Mouse (Mus musculus) hindbrain, embryonic 15.5 days (tissue): ENCODE measurements around the gene Vgll4. TPM values are rescaled to one million over a fixed set of nuclear protein-coding genes. Genes with fewer than 3 reads are reported as not detected.

Experiments
- ATAC-seq: fragments of 200-750 bp; cut with Nextera tagmentation; 2 replicates; pipeline ENCODE4 v1.8.0; 2017; ENCODE audit warnings: low read depth, moderate number of reproducible peaks, moderate TSS enrichment; ENCODE audit not compliant: low FRiP score
- H3K27ac ChIP-seq: fragments of 300-500 bp; sonication (generic); replicated peaks from 2 replicates; pipeline ENCODE4 v1.5.1; 2015; ENCODE audit warnings: mild to moderate bottlenecking, inconsistent platforms
- H3K27me3 ChIP-seq: fragments of 300-500 bp; sonication (generic); 2 replicates; pipeline ENCODE4 v1.6.1; 2015; ENCODE audit warnings: control low read depth, inconsistent platforms
- H3K36me3 ChIP-seq: fragments of 300-500 bp; sonication (generic); 2 replicates; pipeline ENCODE4 v1.6.1; 2015; ENCODE audit warnings: control low read depth, inconsistent platforms
- H3K4me1 ChIP-seq: fragments of 300-500 bp; sonication (generic); replicated peaks from 2 replicates; pipeline ENCODE4 v1.6.1; 2015; ENCODE audit warnings: control low read depth, inconsistent platforms
- H3K4me2 ChIP-seq: fragments of 300-500 bp; sonication (generic); 2 replicates; pipeline ENCODE4 v1.6.1; 2015; ENCODE audit warnings: moderate library complexity, mild to moderate bottlenecking, inconsistent platforms
- H3K4me3 ChIP-seq: fragments of 300-500 bp; sonication (generic); 2 replicates; pipeline ENCODE4 v1.5.1; 2015; ENCODE audit warnings: mild to moderate bottlenecking, inconsistent platforms
- H3K9ac ChIP-seq: fragments of 300-500 bp; sonication (generic); 2 replicates; pipeline ENCODE4 v1.6.1; 2015; ENCODE audit warnings: inconsistent platforms
- H3K9me3 ChIP-seq: fragments of 300-500 bp; sonication (generic); 2 replicates; pipeline ENCODE4 v1.6.1; 2016; ENCODE audit warnings: control low read depth, inconsistent platforms
- WGBS: fragments of 180-500 bp; shearing (Covaris S2); methylation state at CpG from one replicate; pipeline ENCODE4 v1.1.7; 2015; 5-methylcytosine and 5-hydroxymethylcytosine counted together
- polyA plus RNA-seq: library from polyadenylated mRNA; unstranded; fragments of >200 nt; fragmentation: Nextera tagmentation; extraction: Ambion mirVana; gene quantifications from 2 replicates; pipeline ENCODE4 v1.2.1, GENCODE M21; 2015

Vgll4 gene
- polyA plus RNA-seq, 1 experiment from 2014 or later: 51.8 TPM

DNA sequence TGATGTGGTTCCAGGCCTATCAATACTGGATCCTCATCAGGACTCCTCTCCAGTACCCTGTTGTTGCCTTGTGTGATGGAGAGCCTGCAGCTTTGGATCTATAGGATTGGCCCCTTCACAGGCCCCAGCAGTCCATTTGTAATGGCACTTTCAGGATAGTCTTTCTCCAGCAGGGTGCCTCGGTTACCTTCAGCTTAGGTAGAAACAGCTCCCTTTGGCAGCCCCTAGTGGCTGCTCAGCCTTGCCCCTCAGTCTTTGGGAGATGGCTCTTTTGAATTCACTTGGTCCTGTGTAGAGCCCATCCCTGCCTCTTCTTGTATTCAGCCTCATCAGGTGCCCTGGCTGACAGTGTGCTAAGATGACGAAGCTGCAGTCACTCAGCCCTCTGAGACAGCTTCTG lies 142.9 kb downstream of the Vgll4 start:
- ATAC-seq: no peak
- Histone ChIP-seq H3K4me3 (no peak overlapping the region), H3K4me2 (no peak overlapping the region), H3K36me3 (no peaks in the 10 kb centered on the region), H3K27me3 (no peaks in the 10 kb centered on the region), H3K9me3 (no peaks in the 10 kb centered on the region), H3K9ac (no peak overlapping the region), H3K27ac (no peak overlapping the region), H3K4me1 (no peaks in the 10 kb centered on the region)
- 76% methylated on average over 2 of the region's 2 CpGs for WGBS

DNA sequence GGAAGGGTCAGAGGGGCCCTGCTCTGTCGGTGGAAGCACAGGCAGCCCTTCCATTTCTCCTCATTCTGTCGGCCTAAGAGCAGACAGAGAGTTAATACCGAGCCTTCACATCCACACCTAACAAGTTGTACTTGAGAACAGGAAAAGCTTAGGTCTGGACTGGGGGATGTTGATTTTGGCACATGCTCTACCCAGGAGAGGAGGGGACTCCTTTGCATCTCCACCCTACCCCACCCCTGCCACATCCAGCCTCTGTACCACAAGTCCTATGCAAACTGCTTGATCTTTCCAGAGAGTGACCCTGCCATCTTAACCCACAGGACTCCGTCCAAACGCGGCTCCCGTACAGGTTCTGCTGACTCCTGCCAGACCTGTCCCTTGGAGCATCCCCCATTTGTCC lies 148.1 kb downstream of the Vgll4 start:
- Histone ChIP-seq H3K4me2 (no peak overlapping the region), H3K9ac (no peak overlapping the region), H3K27me3 (no peaks in the 10 kb centered on the region), H3K27ac (no peak overlapping the region), H3K4me1 (peaks cover 10% of the 10 kb centered on the region), H3K9me3 (no peaks in the 10 kb centered on the region), H3K4me3 (no peak overlapping the region), H3K36me3 (no peaks in the 10 kb centered on the region)
- no peak for ATAC-seq
- 87% methylated on average over 7 of the region's 7 CpGs for WGBS

DNA sequence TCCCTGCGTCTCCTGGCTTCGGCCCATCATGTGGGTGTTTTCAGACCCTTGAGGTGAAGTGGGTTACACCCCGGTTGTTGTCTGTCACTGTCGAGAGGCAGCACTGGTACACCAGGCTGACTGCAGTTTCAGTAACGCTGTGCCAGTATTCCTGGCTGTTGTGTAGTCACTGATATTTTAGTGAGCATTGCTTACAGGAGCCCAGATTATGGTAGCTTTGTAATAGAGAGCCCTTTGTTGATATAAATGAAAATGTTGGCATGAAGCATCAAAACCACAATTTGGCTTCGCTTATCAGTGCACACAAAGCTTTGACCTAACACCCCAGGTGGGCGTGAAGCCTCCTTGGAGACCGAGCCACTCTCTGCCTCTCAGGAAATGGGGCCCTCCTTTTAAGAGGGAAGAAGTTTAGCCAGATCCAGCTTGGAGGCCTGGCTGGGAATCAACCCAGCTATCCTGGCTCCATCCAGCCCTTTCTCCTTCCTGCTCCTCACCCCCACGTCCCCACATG lies 149.8 kb downstream of the Vgll4 start:
- H3K9ac ChIP-seq: no peak overlapping the region
- no peak overlapping the region for H3K4me2 ChIP-seq
- H3K4me1 ChIP-seq: peaks cover 10% of the 10 kb centered on the region
- no peak overlapping the region for H3K4me3 ChIP-seq
- no peaks in the 10 kb centered on the region for H3K36me3 ChIP-seq
- H3K27me3 ChIP-seq: no peaks in the 10 kb centered on the region
- no peaks in the 10 kb centered on the region for H3K9me3 ChIP-seq
- WGBS: 52% methylated on average over 9 of the region's 9 CpGs
- no peak for ATAC-seq
- H3K27ac ChIP-seq: no peak overlapping the region

DNA sequence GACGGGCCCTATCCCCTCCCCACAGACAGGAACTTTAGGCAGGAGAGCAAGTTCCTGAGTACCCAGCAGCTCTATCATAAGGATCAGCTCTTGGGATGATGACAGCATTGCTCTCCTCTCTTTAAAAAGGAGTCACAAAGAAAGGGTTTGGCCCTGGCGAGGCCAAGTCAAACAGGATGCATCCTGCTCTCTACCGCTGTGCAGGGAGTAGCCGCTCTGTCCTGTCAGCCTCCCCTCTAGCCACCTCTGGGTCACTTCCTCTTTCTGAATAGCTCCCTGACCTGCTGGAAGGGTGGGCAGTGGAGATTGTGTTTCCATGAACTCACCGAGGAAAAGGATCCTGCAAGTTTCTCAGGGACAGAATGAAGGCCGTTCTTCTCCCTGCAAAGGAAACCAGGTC lies 151.3 kb downstream of the Vgll4 start:
- H3K9ac ChIP-seq: no peak overlapping the region
- H3K4me3 ChIP-seq: no peak overlapping the region
- no peaks in the 10 kb centered on the region for H3K27me3 ChIP-seq
- no peaks in the 10 kb centered on the region for H3K36me3 ChIP-seq
- no peak overlapping the region for H3K27ac ChIP-seq
- 63% methylated on average over 6 of the region's 6 CpGs for WGBS
- H3K4me2 ChIP-seq: no peak overlapping the region
- peaks cover 13% of the 10 kb centered on the region for H3K4me1 ChIP-seq
- H3K9me3 ChIP-seq: no peaks in the 10 kb centered on the region
- no peak for ATAC-seq

DNA sequence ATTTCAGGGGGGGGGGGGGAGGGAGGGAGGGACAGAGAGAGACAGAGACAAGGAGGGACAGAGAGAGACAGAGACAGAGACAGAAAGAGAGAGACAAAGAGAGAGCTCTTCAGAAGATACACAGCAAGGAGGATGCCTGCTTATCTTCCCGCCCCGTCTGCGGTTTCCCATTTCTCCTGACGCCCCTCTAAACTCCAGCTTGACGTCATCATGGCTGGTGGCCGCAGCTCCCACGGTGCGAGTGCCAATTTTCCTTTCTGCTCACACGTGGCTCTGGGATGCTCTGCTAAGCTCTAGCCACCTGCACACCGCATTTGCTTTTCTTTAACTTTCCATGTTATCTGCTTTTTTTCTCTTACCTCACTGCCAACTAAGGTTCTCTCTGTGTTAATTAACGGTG lies 151.8 kb downstream of the Vgll4 start:
- WGBS: 65% methylated on average over 11 of the region's 11 CpGs
- H3K27ac ChIP-seq: no peak overlapping the region

DNA sequence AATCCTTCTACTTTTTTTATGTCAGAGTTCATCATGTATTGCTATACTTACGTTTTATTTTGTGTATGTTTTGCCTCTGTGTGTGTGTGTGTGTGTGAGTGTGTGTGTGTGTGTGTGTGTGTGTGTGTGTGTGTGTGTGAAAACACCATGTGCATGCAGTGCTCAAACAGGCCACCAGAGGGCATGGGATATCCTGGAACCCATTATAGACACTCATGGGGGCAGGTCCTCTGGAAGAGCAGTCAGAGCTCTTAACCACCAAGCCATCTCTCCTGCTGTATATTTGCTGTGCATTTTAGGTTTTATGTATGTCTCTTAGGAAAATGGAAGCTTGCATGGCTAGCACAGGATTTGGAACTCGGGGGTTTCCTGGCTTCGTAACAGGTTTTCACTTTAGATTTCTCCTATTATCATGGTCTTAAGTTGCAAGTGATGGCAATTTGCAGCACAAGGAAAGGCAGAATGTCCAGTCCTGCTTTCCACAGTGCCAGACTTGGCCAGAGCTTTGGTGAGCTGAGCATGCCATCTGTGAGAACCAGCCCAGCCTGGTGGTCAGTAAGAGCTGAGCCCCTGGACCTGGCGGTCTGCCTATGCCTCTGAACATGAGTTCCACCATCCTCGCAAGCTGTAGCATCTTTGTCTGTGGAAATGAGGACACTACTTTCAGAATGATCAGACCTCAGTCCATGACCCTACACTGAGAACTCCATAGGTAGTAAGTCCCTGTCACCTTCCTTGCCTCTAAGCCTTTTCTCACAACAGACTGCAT lies 154.7 kb downstream of the Vgll4 start:
- no peaks in the 10 kb centered on the region for H3K9me3 ChIP-seq
- no peaks in the 10 kb centered on the region for H3K27me3 ChIP-seq
- 98% methylated on average over 5 of the region's 5 CpGs for WGBS
- no peaks in the 10 kb centered on the region for H3K36me3 ChIP-seq
- no peak overlapping the region for H3K27ac ChIP-seq
- H3K4me1 ChIP-seq: peaks cover 8% of the 10 kb centered on the region
- no peak overlapping the region for H3K4me3 ChIP-seq
- no peak overlapping the region for H3K4me2 ChIP-seq
- ATAC-seq: no peak
- no peak overlapping the region for H3K9ac ChIP-seq

More for the DNA sequence above, 151.8 kb downstream of the Vgll4 start:
- H3K4me2 ChIP-seq: no peak overlapping the region
- no peaks in the 10 kb centered on the region for H3K9me3 ChIP-seq
- no peaks in the 10 kb centered on the region for H3K27me3 ChIP-seq
- H3K36me3 ChIP-seq: no peaks in the 10 kb centered on the region
- H3K4me3 ChIP-seq: no peak overlapping the region
- no peak overlapping the region for H3K9ac ChIP-seq
- no peak for ATAC-seq
- H3K4me1 ChIP-seq: peaks cover 13% of the 10 kb centered on the region

DNA sequence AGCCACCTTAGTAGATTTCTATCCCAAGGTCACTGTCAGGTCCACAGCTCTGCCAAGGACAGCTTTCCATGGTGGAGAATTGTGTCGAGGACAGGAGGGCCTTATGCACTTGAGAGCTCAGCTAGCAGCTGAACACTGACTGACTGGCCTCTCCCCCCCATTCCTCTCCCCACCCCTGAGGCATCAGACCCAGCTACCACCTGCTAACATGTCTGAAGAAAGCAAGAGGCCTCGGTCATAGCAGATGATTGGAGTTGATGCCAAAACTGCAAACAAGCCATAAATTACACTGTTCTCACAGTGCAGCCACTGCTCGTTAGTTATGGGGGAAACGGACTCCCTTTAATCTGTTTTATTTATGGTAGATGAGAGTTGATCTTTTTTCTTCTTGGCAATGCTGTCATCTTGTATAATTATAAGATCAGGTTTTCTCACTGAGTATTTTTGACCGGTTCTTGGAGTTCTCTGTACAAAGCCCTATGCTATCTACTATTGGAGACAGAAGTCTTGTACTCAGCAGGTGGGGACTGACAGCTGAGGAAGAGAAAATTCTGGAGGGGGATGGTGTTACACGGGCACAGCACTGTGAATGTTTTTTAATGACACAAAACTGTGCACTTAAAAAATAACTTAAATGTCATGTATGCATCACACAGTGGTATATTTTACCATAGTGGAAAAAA lies 155.5 kb downstream of the Vgll4 start:
- no peaks in the 10 kb centered on the region for H3K36me3 ChIP-seq
- ATAC-seq: peak; percentile 54; the same call in 1 of the 2 replicates
- no peaks in the 10 kb centered on the region for H3K27me3 ChIP-seq
- no peak overlapping the region for H3K9ac ChIP-seq
- 0 out of 2 replicates have a peak, but pooled peaks cover 7% of the 10 kb centered on the region for H3K4me1 ChIP-seq
- H3K4me2 ChIP-seq: no peak overlapping the region
- 62% methylated on average over 6 of the region's 6 CpGs for WGBS
- no peak overlapping the region; the same call in 1 of the 2 replicates for H3K27ac ChIP-seq
- no peaks in the 10 kb centered on the region for H3K9me3 ChIP-seq
- H3K4me3 ChIP-seq: no peak overlapping the region

DNA sequence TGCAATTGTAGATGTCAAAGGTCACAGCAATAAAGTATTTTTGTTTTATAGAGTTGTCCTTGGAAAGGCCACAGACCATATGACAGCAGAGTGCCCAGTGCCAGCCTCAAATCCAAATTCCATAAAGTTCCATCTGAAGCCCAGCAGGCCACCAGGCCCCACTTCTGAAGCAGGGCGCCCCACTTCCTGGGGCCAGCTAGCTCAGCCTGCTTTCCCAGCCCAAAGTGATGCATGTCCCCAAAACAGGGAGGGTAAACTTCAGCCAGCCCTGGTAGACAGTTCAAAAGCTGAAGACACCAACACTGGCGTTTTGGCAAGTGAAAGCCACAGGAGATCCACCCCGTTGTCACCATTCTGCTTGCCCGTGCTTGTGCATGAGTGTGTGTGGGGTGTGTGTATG lies 157.0 kb downstream of the Vgll4 start:
- WGBS: 84% methylated on average over 4 of the region's 4 CpGs
- Histone ChIP-seq H3K9ac (no peak overlapping the region), H3K36me3 (no peaks in the 10 kb centered on the region), H3K4me2 (no peak overlapping the region), H3K4me3 (no peak overlapping the region), H3K4me1 (0 out of 2 replicates have a peak, but pooled peaks cover 7% of the 10 kb centered on the region), H3K27me3 (no peaks in the 10 kb centered on the region), H3K9me3 (no peaks in the 10 kb centered on the region), H3K27ac (no peak overlapping the region)
- no peak for ATAC-seq

DNA sequence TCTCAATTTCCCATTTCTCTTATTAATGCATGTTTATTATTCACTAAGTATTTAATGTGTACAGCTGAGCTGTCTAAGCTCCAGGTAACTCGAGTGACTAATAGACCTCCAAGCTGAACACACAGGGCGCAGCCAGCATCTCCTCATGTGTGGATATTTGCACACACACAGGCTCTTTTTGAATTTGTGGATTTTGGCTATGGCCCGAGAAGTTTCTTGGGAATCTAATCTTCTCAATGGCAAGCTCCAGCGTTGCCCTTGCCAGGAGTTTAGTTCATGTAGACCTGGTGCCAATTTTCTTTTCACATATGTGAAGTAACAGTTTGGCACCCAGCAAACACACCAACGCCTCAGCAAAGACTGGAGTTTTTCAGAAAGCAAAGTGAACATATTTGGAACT lies 157.5 kb downstream of the Vgll4 start:
- no peaks in the 10 kb centered on the region for H3K36me3 ChIP-seq
- H3K9me3 ChIP-seq: no peaks in the 10 kb centered on the region
- 76% methylated on average over 5 of the region's 5 CpGs for WGBS
- H3K9ac ChIP-seq: no peak overlapping the region
- ATAC-seq: no peak
- no peak overlapping the region for H3K4me3 ChIP-seq
- H3K27me3 ChIP-seq: no peaks in the 10 kb centered on the region
- no peak overlapping the region for H3K4me2 ChIP-seq
- 0 out of 2 replicates have a peak, but pooled peaks cover 7% of the 10 kb centered on the region for H3K4me1 ChIP-seq
- H3K27ac ChIP-seq: no peak overlapping the region

Other genes starting within 250 kb of the Vgll4 start
- 45.5 and 47.1 TPM in 2 replicates for gene Tamm41, start 67.9 kb upstream of the Vgll4 start, polyA plus RNA-seq
- 61.3 and 61.7 TPM in 2 replicates for gene Syn2, start 164.9 kb upstream of the Vgll4 start, polyA plus RNA-seq